Mouse (Mus musculus): Measurements from ENCODE around the gene Krt88.

The Krt88 gene

DNA sequence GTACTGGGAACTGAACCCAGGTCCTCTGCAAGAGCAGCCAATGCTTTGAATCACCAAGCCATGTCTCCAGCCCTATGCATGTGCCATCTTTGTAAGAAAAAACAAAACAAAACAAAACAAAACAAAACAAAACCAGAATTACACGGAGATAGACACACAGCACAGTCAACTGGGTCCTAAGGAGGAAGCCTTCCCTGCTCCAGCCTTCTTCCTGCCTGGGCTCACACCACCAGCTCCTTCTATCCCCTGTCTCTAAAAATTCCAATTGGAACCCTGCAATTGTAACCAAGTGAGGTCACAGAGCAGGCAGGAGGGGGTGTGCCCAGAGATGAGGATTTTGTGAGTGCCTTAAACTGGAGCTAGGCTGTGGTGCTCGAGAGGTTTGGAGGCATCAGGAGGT is at the start of gene Krt88:
Gene Krt88 (plus strand): TSS at position 301 of the 400 bp plus-strand sequence.
- no peak for DNase-seq (ENCODE audit: low spot score in 2 of 2)

DNA sequence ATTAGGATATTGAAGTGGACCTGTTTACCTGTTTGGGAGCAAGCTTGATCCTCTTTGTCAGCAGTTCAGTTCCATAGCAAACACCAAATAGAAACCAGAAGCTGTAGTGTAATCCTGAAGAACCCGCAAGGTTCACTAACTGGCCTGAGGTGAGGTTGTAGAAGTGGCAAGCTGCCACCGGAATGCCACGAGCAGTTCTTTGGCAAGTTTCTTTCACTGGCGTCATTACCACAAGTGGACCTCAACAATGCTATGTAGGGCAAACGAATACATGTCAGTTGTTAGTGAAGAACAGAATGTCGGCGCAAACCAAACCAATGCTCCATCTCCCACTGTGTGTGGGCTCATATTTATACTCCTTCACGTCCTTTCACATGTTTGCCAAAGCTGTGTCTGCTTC is 49.3 kb upstream of the Krt88 start:
- DNase-seq (ENCODE audit: low spot score in 2 of 2), result peak in 1 of 2 experiments; percentile 65

DNA sequence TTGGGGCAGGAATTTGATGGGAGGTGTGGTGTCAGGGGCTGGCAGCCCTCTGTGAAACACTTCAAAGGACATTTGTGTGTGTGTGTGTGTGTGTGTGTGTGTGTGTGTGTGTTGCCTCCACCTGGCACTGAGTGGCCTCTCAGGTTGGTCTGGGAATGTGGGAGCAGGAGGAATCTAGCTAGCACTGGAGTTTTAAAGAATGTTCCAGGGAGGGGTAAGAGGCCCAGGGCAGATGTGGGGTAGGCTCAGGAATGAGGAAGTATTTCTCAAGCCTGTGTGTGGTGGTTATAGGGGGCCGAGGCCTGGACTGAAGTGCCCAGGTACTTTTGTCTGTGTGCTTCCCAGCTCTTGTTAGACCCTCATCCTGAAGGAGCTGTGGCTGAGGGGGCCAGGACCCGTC is 36.8 kb upstream of the Krt88 start, which contains the start of gene Krt7:
Gene Krt7 (plus strand): TSS at position 269 of the 400 bp plus-strand sequence.
- DNase-seq (ENCODE audit: low spot score in 2 of 2), result no peak

DNA sequence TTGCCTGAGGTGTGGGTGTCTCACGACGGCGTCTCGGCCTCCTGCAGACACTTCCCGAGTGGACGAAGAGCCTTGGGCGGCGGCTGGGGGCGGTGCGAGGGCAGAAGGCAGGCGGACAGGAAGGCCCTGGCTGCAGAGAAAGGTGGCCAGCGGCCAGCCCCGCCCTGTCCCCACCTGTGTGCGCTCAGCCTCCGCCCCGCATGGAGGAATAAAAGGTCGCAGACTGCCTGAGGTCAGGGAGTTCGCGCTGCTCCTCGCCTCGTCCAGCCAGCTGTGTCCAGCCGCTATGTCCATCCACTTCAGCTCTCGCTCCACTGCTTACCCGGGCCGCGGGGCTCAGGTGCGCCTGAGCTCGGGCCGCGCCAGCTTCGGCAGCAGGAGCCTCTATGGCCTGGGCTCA is 35.4 kb upstream of the Krt88 start:
- DNase-seq (ENCODE audit: low spot score in 2 of 2), result no peak

GRCm38 (mm10) chr15:101413916-101414635 is 33.5 kb upstream of the Krt88 start:
- no peak for DNase-seq (ENCODE audit: low spot score in 2 of 2)

GRCm38 (mm10) chr15:101414807-101415565 is 32.6 kb upstream of the Krt88 start:
- DNase-seq (ENCODE audit: low spot score in 2 of 2), result no peak

DNA sequence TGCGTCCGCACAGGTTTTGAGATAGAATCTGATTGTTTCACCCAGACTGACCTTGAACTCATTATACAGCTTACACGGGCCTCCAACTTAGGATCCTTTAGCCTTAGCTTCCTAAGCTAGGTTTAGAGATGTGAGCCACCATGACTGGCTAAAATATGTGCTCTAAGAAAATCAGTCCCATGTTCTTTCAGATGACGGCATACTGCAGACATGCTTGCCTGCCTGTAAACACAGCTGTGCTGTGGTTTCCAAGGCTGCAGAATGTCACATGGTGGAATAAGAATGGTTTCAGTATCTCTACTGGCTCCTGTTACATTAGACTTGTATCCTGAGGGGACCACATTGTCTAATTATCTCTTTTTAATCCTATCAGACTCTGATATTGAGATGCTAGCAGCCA is 28.6 kb upstream of the Krt88 start:
- no peak for DNase-seq (ENCODE audit: low spot score in 2 of 2)

GRCm38 (mm10) chr15:101420903-101421302 is 26.6 kb upstream of the Krt88 start:
- no peak for DNase-seq (ENCODE audit: low spot score in 2 of 2)

DNA sequence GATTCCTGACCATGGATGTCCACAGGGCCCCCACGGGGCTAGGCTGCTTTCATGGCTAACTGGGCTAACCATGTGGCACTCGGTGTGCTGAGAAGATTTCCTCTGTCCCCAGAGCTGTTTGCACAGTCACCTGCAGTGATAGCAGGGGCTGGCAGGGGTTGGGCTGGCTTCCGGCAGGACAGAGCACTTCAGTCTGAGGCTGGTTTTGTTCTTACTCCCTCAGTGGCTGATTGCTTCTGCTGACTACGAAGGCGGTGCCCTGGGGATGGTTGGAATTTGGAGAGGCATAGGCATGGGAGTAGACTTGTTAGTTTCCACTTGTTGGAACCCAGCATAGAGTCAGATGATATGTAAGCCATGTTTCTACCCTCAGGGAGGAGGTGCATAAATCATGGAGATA is 22.6 kb upstream of the Krt88 start:
- DNase-seq (ENCODE audit: low spot score in 2 of 2), result no peak

- no peak for DNase-seq (ENCODE audit: low spot score in 2 of 2)
These were observed 10.9 kb upstream of the Krt88 start for GRCm38 (mm10) chr15:101436611-101437010.

- DNase-seq (ENCODE audit: low spot score in 2 of 2), result no peak
These were observed 9.0 kb upstream of the Krt88 start, which contains the start of gene Krt87 for GRCm38 (mm10) chr15:101438555-101438954. TSS of gene Krt87 (minus strand) at chr15:101438804.

DNA sequence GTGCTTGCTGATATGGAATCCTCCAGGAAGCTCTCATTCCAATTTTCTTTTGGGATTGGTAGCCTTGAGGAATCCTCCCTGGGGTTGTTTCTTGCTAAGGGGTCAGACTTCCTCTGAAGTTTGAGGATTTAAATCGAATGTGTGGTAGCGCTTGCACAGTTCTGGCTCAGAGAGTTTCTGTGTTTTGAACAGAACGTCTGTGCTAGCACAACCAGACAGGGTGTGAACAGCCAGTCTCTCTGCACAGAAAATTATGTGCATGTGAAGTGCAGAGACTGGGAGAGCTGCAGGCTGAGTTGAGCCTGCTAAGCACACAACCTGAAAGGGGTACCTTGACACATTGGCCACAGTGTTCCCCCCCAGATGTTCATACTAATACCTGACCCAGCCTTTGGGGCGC is 6.7 kb upstream of the Krt88 start:
- no peak for DNase-seq (ENCODE audit: low spot score in 2 of 2)

DNA sequence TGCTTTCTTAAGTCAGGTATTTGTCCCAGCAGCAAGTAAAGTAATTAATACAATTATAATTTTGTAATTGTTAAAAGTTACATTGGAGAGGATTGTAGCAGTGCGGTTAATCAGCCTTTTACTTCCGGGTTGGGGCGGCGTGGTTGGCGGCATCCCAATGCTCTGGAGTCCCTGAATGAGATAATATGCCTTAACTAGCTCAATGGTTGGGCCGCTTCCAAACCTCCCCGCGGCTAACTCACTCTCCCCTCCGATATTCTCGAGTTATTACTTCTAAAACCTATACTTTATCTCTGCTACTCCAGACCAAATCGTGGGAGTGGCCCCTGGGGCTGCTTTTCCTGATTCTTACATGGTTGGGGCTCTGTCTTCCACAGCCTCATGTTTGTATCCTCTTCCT is 972 bp upstream of the Krt88 start:
- DNase-seq (ENCODE audit: low spot score in 2 of 2), result peak in 1 of 2 experiments; percentile 46

DNA sequence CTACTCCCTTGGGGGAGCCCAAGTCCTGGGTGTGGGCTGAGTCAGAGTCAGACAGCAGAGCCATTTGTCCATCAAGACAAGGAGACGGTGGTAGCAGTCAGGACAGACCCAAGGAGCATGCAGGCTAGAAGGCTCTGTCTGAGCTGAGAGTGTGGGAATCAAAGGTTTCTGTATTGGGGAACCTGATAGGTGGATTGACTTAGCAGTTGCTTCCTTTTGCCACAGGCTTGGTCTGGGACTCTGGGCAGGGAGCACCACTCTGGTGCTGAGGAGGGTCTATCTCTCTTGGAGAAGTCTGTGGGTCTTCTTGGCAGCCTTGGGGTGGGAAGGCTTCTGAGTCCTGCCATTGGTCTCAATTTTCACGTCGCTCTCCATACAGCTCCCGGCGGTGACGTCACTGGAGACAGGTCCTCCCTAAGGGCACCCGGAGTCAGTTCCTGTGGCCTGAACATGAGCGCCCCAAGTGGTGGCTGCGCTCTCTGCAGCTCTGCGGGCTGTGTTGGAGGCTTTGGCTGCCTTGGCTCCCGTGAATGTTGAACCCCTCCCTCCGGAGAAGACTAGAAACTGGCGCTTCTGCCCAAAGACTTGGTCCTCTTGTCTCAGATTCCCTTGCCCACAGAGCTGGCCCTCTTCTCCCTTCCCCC is 5.7 kb downstream of the Krt88 start:
- peak; percentile 46 to 67 for DNase-seq (ENCODE audit: low spot score in 2 of 2)

- DNase-seq (ENCODE audit: low spot score in 2 of 2), result no peak
These were observed 7.2 kb downstream of the Krt88 start for GRCm38 (mm10) chr15:101454774-101455173.

DNA sequence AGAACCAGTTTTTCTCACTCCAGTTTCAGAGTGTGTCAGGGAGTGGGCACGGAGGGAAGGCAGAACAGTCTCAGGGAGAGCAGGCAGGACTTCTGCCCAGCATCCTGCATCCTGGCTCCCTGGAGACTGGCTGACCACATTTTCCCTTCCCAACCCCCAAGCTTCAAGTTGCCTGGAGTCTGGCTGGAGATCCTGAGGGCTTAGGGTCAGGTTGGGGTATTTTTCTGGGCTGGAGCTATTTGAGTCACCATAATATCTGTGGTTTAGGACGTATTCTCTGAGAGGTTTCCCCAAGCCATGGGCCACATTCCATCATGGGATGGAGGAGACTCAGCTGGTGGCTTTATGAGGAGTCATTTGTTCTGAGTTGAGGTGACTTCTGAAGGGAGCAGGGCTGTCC is 7.7 kb downstream of the Krt88 start:
- DNase-seq (ENCODE audit: low spot score in 2 of 2), result no peak

- DNase-seq (ENCODE audit: low spot score in 2 of 2), result no peak
These were observed 8.3 kb downstream of the Krt88 start for GRCm38 (mm10) chr15:101455891-101456290.

DNA sequence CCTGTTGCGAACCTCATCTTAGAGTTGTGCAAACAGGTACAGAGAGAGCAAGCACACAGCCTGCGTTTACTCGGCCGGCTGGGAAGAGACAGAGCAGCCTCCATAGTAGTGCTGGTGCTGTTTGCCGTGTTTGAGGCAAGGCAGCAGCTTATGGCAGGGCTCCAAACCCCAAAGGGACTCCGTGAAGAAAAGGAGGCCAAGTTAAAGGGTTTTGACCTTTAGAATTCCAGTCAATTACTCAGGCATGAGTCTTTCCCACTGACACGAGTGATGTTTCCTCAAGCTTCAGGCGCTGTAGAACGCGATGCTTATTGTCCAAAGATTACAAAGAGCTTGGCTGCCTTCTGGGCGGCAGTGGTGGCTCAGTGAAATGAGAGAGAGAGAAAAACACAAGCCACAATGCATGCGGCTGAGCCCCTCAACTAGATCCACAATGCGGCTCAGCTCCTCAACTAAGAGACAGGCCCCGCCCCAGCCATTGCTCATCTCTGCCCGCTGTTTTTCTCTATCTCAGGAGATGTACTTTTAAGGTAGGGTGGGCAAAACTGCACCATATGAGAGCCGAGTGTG is 10.9 kb downstream of the Krt88 start:
- peak in 1 of 2 experiments; percentile 8 for DNase-seq (ENCODE audit: low spot score in 2 of 2)

DNA sequence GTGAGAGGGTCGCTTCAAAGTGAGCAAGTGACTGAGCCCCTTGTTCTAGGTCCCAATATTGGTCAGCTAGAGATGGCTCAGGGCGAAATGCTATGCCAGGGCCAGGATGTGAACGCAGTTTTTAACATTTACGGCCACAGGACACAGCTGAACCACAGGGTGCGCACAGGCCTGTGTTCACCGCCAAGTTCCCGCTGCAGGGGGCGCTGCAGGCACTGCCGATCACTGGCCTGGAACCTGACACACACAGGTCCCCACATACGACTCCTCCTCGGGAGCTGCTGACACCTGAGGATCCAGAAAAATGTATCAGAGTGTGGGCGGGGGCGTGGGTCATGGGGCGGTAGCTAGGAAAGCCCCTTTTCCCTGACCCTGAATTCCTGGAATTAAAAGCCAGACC is 11.7 kb downstream of the Krt88 start:
- DNase-seq (ENCODE audit: low spot score in 2 of 2), result no peak

DNA sequence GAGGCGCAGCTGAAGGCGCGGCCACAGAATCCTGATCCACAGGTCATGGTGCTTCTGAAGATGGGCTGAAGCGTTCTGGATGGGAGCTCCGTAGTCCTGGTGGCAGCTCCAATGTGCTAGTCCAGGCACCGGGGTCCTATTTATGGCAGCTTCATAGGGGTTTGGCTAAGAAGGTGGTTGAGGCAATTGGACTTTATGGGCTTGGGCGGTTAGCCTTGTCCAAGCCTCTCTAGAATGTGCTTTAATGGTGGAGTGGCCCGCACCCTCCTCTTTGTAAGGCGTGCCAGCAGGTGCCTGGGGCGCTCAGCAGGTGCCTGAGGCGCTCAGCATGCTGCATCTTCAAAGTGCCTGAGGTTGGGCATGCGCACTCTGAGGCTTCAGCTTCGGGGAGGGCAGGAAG is 16.1 kb downstream of the Krt88 start, which contains the start of gene Krt81:
Gene Krt81 (minus strand): TSS at position 101 of the 400 bp plus-strand sequence.
- DNase-seq (ENCODE audit: low spot score in 2 of 2), result no peak

- no peak for DNase-seq (ENCODE audit: low spot score in 2 of 2)
These were observed 21.5 kb downstream of the Krt88 start for GRCm38 (mm10) chr15:101469093-101469492.

DNA sequence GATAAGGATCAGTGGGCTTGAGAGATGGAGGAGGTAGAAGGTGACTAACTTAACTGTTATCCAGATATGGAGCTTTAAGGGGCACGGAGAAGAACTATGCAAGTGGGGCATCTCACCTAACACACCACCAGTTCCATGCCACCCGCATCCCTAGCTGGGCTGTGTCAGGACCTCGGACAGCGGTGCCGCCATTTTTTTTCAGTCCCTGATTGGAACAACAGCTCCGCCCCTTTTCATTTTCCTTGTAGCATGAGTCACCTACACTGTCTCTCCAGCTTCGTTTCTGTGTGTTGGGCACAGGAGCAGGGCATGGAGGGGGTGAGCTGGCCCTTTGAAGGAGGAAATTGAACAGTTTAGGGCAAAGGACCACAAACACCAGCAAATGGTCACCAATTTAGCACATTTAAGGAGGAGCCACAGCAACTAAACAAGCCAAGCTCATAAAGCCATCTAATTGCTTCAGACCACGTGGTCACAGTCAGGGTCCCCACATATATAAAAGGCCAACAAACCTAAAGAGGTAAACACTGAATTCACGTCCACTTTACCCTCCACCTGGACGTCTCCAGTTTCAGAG is 25.5 kb downstream of the Krt88 start, which contains the start of gene Krt86:
Gene Krt86 (plus strand): TSS at position 527 of the 577 bp plus-strand sequence.
- no peak for DNase-seq (ENCODE audit: low spot score in 2 of 2)

Measured in heart, adult 9 months (tissue).